Mouse (Mus musculus): ENCODE measurements around the gene Mob3b. TPM values are rescaled to one million over a fixed set of nuclear protein-coding genes. Genes with fewer than 3 reads are reported as not detected.

Mob3b gene
- polyA plus RNA-seq, 1 experiment from 2014 or later = 2.8 TPM

GRCm38 (mm10) chr4:35096226-35097175 lies 60.8 kb downstream of the Mob3b start:
- no peak overlapping the region for H3K9ac ChIP-seq (ENCODE audit: low read depth, low read length)
- H3K4me2 ChIP-seq (ENCODE audit: low read length) = no peak overlapping the region
- peaks cover 12% of the 10 kb centered on the region for H3K4me1 ChIP-seq (ENCODE audit: control insufficient read depth, insufficient read depth, low read length)
- no peaks in the 10 kb centered on the region for H3K36me3 ChIP-seq (ENCODE audit: control insufficient read depth, insufficient read depth, low read length)
- H3K4me3 ChIP-seq (ENCODE audit: low read depth, low read length) = no peak overlapping the region
- WGBS = 88% methylated on average over 28 of the region's 28 CpGs
- no peak for ATAC-seq
- no peaks in the 10 kb centered on the region for H3K27me3 ChIP-seq (ENCODE audit: control insufficient read depth, insufficient read depth, low read depth, low read length)
- no peaks in the 10 kb centered on the region for H3K9me3 ChIP-seq (replicated peaks; ENCODE audit: control insufficient read depth, low read length, poor library complexity, severe bottlenecking)
- H3K27ac ChIP-seq (ENCODE audit: low read length) = no peak overlapping the region

DNA sequence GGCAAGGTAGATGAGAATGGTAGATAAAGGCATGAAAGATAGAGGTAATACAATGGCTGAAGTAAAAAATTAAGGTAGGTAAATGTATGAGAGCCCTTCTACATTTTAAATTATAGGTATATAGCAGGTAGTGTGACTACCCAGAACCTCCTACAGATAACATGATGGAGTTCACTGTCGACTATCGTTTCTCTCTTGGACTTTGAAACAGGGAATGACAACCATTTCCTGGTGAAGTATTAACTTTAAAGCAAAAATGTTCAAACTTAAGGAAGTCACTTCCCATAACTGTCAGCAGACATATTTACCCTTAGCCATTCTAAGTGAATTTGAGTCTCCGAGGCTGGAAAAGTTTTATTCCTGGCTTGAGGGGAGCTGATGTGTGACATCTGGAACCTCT lies 64.8 kb downstream of the Mob3b start:
- H3K4me2 ChIP-seq (ENCODE audit: low read length) = no peak overlapping the region
- H3K4me3 ChIP-seq (ENCODE audit: low read depth, low read length) = no peak overlapping the region
- H3K4me1 ChIP-seq (ENCODE audit: control insufficient read depth, insufficient read depth, low read length) = no peaks in the 10 kb centered on the region
- 95% methylated on average over 3 of the region's 3 CpGs for WGBS
- no peaks in the 10 kb centered on the region for H3K36me3 ChIP-seq (ENCODE audit: control insufficient read depth, insufficient read depth, low read length)
- H3K9ac ChIP-seq (ENCODE audit: low read depth, low read length) = no peak overlapping the region
- H3K27me3 ChIP-seq (ENCODE audit: control insufficient read depth, insufficient read depth, low read depth, low read length) = no peaks in the 10 kb centered on the region
- no peaks in the 10 kb centered on the region for H3K9me3 ChIP-seq (replicated peaks; ENCODE audit: control insufficient read depth, low read length, poor library complexity, severe bottlenecking)
- no peak overlapping the region for H3K27ac ChIP-seq (ENCODE audit: low read length)
- ATAC-seq = no peak

DNA sequence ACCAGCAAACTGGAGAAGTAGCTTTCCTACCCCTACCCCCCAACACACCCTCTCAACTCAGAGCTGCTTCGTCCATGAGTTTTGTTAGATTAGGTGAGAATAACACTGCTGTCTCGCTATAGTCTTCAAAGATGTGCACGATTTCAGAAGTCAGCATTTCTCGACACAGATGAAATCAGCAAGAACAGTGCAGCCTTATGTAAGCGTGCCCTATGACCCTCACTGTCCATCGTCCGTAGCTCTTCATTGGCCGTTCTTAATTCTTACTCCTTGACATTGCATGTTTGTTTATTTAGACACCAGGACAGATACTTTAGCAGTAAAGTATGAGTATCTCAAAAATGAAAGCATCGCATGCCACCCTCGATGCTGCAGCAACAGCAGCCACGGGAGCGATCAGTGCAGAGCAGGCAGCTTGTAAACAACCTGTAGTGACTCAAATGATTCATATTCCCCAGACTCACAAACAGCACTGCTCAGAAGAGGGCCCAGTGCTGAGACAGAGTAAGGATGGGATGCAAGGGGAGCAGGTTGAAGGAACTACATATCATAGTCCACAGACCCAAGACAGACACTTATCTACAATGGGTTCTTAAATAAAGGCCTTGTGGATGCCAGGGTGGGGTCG lies 66.0 kb downstream of the Mob3b start:
- H3K4me2 ChIP-seq (ENCODE audit: low read length) = no peak overlapping the region
- H3K4me1 ChIP-seq (ENCODE audit: control insufficient read depth, insufficient read depth, low read length) = no peaks in the 10 kb centered on the region
- H3K9ac ChIP-seq (ENCODE audit: low read depth, low read length) = no peak overlapping the region
- no peaks in the 10 kb centered on the region for H3K9me3 ChIP-seq (replicated peaks; ENCODE audit: control insufficient read depth, low read length, poor library complexity, severe bottlenecking)
- H3K27me3 ChIP-seq (ENCODE audit: control insufficient read depth, insufficient read depth, low read depth, low read length) = no peaks in the 10 kb centered on the region
- 93% methylated on average over 13 of the region's 13 CpGs for WGBS
- no peaks in the 10 kb centered on the region for H3K36me3 ChIP-seq (ENCODE audit: control insufficient read depth, insufficient read depth, low read length)
- no peak overlapping the region for H3K27ac ChIP-seq (ENCODE audit: low read length)
- no peak for ATAC-seq
- no peak overlapping the region for H3K4me3 ChIP-seq (ENCODE audit: low read depth, low read length)

- ATAC-seq = no peak
- no peak overlapping the region for H3K4me2 ChIP-seq (ENCODE audit: low read length)
- no peak overlapping the region for H3K27ac ChIP-seq (ENCODE audit: low read length)
These were observed 67.7 kb downstream of the Mob3b start for GRCm38 (mm10) chr4:35089321-35090316.

GRCm38 (mm10) chr4:35086067-35086700 lies 71.1 kb downstream of the Mob3b start:
- Histone ChIP-seq H3K36me3 (ENCODE audit: control insufficient read depth, insufficient read depth, low read length) (no peaks in the 10 kb centered on the region), H3K9ac (ENCODE audit: low read depth, low read length) (no peak overlapping the region), H3K4me3 (ENCODE audit: low read depth, low read length) (no peak overlapping the region), H3K4me1 (ENCODE audit: control insufficient read depth, insufficient read depth, low read length) (no peaks in the 10 kb centered on the region), H3K27ac (ENCODE audit: low read length) (no peak overlapping the region), H3K9me3 (replicated peaks; ENCODE audit: control insufficient read depth, low read length, poor library complexity, severe bottlenecking) (no peaks in the 10 kb centered on the region), H3K4me2 (ENCODE audit: low read length) (no peak overlapping the region), H3K27me3 (ENCODE audit: control insufficient read depth, insufficient read depth, low read depth, low read length) (no peaks in the 10 kb centered on the region)
- WGBS = 84% methylated on average over 7 of the region's 7 CpGs
- no peak for ATAC-seq

More at GRCm38 (mm10) chr4:35089321-35090316, 67.7 kb downstream of the Mob3b start:
- Histone ChIP-seq H3K9ac (ENCODE audit: low read depth, low read length) (no peak overlapping the region), H3K36me3 (ENCODE audit: control insufficient read depth, insufficient read depth, low read length) (no peaks in the 10 kb centered on the region), H3K27me3 (ENCODE audit: control insufficient read depth, insufficient read depth, low read depth, low read length) (no peaks in the 10 kb centered on the region), H3K4me1 (ENCODE audit: control insufficient read depth, insufficient read depth, low read length) (no peaks in the 10 kb centered on the region), H3K4me3 (ENCODE audit: low read depth, low read length) (no peak overlapping the region), H3K9me3 (replicated peaks; ENCODE audit: control insufficient read depth, low read length, poor library complexity, severe bottlenecking) (no peaks in the 10 kb centered on the region)
- WGBS = 76% methylated on average over 14 of the region's 14 CpGs

- Histone ChIP-seq H3K9me3 (replicated peaks; ENCODE audit: control insufficient read depth, low read length, poor library complexity, severe bottlenecking) (no peaks in the 10 kb centered on the region), H3K27me3 (ENCODE audit: control insufficient read depth, insufficient read depth, low read depth, low read length) (no peaks in the 10 kb centered on the region), H3K9ac (ENCODE audit: low read depth, low read length) (no peak overlapping the region), H3K27ac (ENCODE audit: low read length) (no peak overlapping the region), H3K4me2 (ENCODE audit: low read length) (no peak overlapping the region), H3K36me3 (ENCODE audit: control insufficient read depth, insufficient read depth, low read length) (no peaks in the 10 kb centered on the region), H3K4me3 (ENCODE audit: low read depth, low read length) (no peak overlapping the region), H3K4me1 (ENCODE audit: control insufficient read depth, insufficient read depth, low read length) (no peaks in the 10 kb centered on the region)
- ATAC-seq = no peak
- whole genome bisulfite sequencing = 93% methylated on average over 8 of the region's 8 CpGs
These were observed 73.2 kb downstream of the Mob3b start for GRCm38 (mm10) chr4:35084060-35084459.

- no peak overlapping the region for H3K4me2 ChIP-seq (ENCODE audit: low read length)
- no peak overlapping the region for H3K4me3 ChIP-seq (ENCODE audit: low read depth, low read length)
- ATAC-seq = no peak
- 81% methylated on average over 10 of the region's 10 CpGs for WGBS
- H3K4me1 ChIP-seq (ENCODE audit: control insufficient read depth, insufficient read depth, low read length) = no peaks in the 10 kb centered on the region
- H3K27ac ChIP-seq (ENCODE audit: low read length) = no peak overlapping the region
- no peak overlapping the region for H3K9ac ChIP-seq (ENCODE audit: low read depth, low read length)
- H3K36me3 ChIP-seq (ENCODE audit: control insufficient read depth, insufficient read depth, low read length) = no peaks in the 10 kb centered on the region
- H3K9me3 ChIP-seq (replicated peaks; ENCODE audit: control insufficient read depth, low read length, poor library complexity, severe bottlenecking) = no peaks in the 10 kb centered on the region
- H3K27me3 ChIP-seq (ENCODE audit: control insufficient read depth, insufficient read depth, low read depth, low read length) = no peaks in the 10 kb centered on the region
These were observed 74.7 kb downstream of the Mob3b start for GRCm38 (mm10) chr4:35082476-35083114.

GRCm38 (mm10) chr4:35080285-35080684 lies 77.0 kb downstream of the Mob3b start:
- no peaks in the 10 kb centered on the region for H3K9me3 ChIP-seq (replicated peaks; ENCODE audit: control insufficient read depth, low read length, poor library complexity, severe bottlenecking)
- H3K27ac ChIP-seq (ENCODE audit: low read length) = no peak overlapping the region
- WGBS = 91% methylated on average over 6 of the region's 6 CpGs

More at GRCm38 (mm10) chr4:35080285-35080684, 77.0 kb downstream of the Mob3b start:
- no peak overlapping the region for H3K4me3 ChIP-seq (ENCODE audit: low read depth, low read length)
- no peaks in the 10 kb centered on the region for H3K4me1 ChIP-seq (ENCODE audit: control insufficient read depth, insufficient read depth, low read length)
- no peak overlapping the region for H3K9ac ChIP-seq (ENCODE audit: low read depth, low read length)
- no peaks in the 10 kb centered on the region for H3K36me3 ChIP-seq (ENCODE audit: control insufficient read depth, insufficient read depth, low read length)
- no peak overlapping the region for H3K4me2 ChIP-seq (ENCODE audit: low read length)
- no peak for ATAC-seq
- no peaks in the 10 kb centered on the region for H3K27me3 ChIP-seq (ENCODE audit: control insufficient read depth, insufficient read depth, low read depth, low read length)

Measured in midbrain, embryonic 16.5 days (tissue).